Mouse (Mus musculus): ENCODE results near the gene Bcl3.

DNA sequence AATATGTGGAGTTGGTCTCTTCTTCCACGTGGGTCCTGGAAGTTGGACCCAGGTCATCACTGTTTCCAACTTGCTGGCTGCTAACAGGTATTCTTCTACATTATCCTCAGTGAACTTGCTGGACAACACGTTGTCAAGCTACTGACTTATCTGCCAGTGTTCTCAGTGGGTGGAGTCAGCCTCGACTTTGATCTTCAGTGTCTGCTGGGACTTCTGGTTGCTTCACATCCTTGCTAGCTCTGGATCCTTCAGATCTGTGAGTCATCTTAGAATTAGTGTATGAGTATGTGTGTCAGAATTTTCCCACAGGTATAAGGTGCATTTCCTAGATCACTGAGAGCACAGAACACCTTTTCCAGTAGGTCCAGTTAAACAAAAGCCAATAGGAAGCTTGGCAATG lies 14.3 kb upstream of the Bcl3 start:
- no peak for TF ChIP-seq BHLHE40 (IDR thresholded peaks at IDR 0.05; ENCODE audit: low read depth, low read length)
- TF ChIP-seq CTCF (conservative IDR thresholded peaks at IDR 0.05 in 1 of 2, IDR thresholded peaks at IDR 0.05 in 1 of 2; ENCODE audit: low read depth in 2 of 2, low read length in 2 of 2) = no peak
- no peak for TF ChIP-seq RAD21 (IDR thresholded peaks at IDR 0.05; ENCODE audit: low read depth, low read length)

Data from CH12.LX (cell line).